Mouse (Mus musculus) midbrain, embryonic 13.5 days (tissue): ENCODE results near the gene Olfr992. TPM values are rescaled to one million over a fixed set of nuclear protein-coding genes. Genes with fewer than 3 reads are reported as not detected.
"Not testable (repeated sequence)": the region's sequence is repeated elsewhere in the genome, so short reads cannot be mapped to it uniquely, and the experiment has no call there.

ENCODE experiments used
- ATAC-seq: fragments of 200-750 bp; cut with Nextera tagmentation; 2 replicates; pipeline ENCODE4 v1.8.0; 2017; ENCODE audit warnings: mild to moderate bottlenecking, moderate TSS enrichment, moderate library complexity
- H3K27ac ChIP-seq: fragments of 300-500 bp; sonication (generic); 2 replicates; pipeline ENCODE4 v1.5.1; 2015; ENCODE audit warnings: inconsistent platforms, mild to moderate bottlenecking, moderate library complexity
- H3K27me3 ChIP-seq: fragments of 300-500 bp; sonication (generic); 2 replicates; pipeline ENCODE4 v1.6.1; 2015; ENCODE audit warnings: mild to moderate bottlenecking, inconsistent platforms
- H3K36me3 ChIP-seq: fragments of 300-500 bp; sonication (generic); 2 replicates; pipeline ENCODE4 v1.6.1; 2015; ENCODE audit warnings: mild to moderate bottlenecking, inconsistent platforms
- H3K4me1 ChIP-seq: fragments of 300-500 bp; sonication (generic); replicated peaks from 2 replicates; pipeline ENCODE4 v1.6.1; 2015; ENCODE audit warnings: inconsistent platforms
- H3K4me2 ChIP-seq: fragments of 300-500 bp; sonication (generic); replicated peaks from 2 replicates; pipeline ENCODE4 v1.6.1; 2015; ENCODE audit warnings: moderate library complexity, mild to moderate bottlenecking, inconsistent platforms
- H3K4me3 ChIP-seq: fragments of 300-500 bp; sonication (generic); replicated peaks from 2 replicates; pipeline ENCODE4 v1.5.1; 2015; ENCODE audit warnings: mild to moderate bottlenecking, inconsistent platforms
- H3K9ac ChIP-seq: fragments of 300-500 bp; sonication (generic); replicated peaks from 2 replicates; pipeline ENCODE4 v1.6.1; 2015; ENCODE audit warnings: mild to moderate bottlenecking, inconsistent platforms
- H3K9me3 ChIP-seq: fragments of 300-500 bp; sonication (generic); 2 replicates; pipeline ENCODE4 v1.6.1; 2016; ENCODE audit warnings: mild to moderate bottlenecking, inconsistent platforms
- WGBS: fragments of 180-500 bp; shearing (Covaris S2); methylation state at CpG from one replicate; pipeline ENCODE4 v1.1.7; 2015; 5-methylcytosine and 5-hydroxymethylcytosine counted together
- polyA plus RNA-seq: library from polyadenylated mRNA; unstranded; fragments of >200 nt; fragmentation: Nextera tagmentation; extraction: Ambion mirVana; gene quantifications from 2 replicates; pipeline ENCODE4 v1.2.1, GENCODE M21; 2015

Olfr992 gene
- polyA plus RNA-seq = not detected in 2 replicates

DNA sequence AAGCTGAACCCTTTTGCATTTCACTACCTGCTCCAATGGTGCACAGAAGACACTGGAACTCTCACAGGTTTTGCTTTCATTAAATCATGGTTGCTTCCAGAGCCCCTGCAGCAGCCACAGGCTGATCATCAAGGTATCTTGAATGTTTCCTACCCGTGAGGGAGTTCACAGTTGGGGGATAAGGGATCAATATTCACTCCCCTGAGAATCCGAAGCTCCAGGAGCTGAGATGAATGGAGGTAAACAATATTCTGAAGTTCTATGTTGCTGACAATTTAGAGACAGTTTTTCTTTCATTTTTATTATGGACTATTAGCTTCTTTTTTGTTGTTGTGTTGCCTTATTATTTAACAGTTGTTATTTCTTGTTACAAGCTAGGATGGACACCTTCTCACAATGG, at the start of gene Olfr992:
Gene Olfr992, minus strand, starts transcription at position 101 of the 400 bp plus-strand sequence.
- Histone ChIP-seq H3K36me3 (no peaks in the 10 kb centered on the region), H3K4me3 (no peak within 1 kb of the TSS), H3K9me3 (no peaks in the 10 kb centered on the region), H3K27me3 (no peaks in the 10 kb centered on the region), H3K4me1 (no peaks in the 10 kb centered on the region), H3K9ac (no peak within 1 kb of the TSS), H3K4me2 (no peak within 1 kb of the TSS), H3K27ac (no peak within 1 kb of the TSS)
- no peak for ATAC-seq
- 76% methylated on average over 2 of the region's 2 CpGs for WGBS

DNA sequence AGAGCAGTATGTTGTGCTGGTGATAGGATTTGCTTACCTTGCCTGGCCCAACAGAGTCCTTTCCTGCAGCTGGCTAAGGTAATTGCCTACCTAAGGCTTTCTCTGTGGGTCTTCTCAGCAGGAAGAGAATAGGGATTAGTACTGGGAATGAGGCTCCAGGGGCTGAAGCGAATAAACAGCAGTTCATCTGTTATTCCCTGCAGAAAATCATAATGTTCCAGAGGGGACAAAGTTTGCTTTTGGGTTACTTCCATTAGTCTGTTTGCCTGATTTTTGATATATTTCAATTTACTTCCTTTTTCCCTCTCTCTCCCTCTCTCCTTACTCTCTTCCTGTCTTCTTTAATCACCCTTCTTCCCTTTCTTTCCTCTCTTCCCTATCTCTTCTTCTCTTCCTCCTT, 34.3 kb upstream of the Olfr992 start, which contains the start of gene Olfr995:
Gene Olfr995, minus strand, starts transcription at position 101 of the 400 bp plus-strand sequence.
- no peak for ATAC-seq
- Histone ChIP-seq H3K27ac (no peak within 1 kb of the TSS), H3K27me3 (no peaks in the 10 kb centered on the region), H3K4me1 (no peaks in the 10 kb centered on the region), H3K4me2 (no peak within 1 kb of the TSS), H3K4me3 (no peak within 1 kb of the TSS), H3K36me3 (no peaks in the 10 kb centered on the region), H3K9ac (no peak within 1 kb of the TSS), H3K9me3 (no peaks in the 10 kb centered on the region)
- 23% methylated on average over 1 of the region's 1 CpGs for WGBS

DNA sequence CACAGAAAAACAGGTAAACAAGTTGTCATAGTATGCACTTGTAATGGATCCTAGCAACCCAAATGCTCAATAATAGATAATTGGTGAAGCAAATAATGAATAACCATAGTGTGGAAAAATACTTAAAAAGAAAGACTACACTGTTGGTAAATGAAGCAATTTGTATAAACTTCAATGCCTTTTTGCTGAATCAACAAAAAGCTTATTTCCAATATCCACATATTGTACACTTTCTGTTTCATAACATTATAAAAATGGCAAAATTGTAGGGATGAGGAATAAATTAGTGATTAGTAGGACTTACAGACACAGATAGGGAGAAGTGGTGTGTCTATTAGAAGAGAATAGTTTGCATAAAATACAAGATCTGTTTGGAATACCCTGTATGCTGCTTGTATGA, 33.3 kb upstream of the Olfr992 start:
- no peak overlapping the region for H3K4me3 ChIP-seq
- no peaks in the 10 kb centered on the region for H3K4me1 ChIP-seq
- H3K27ac ChIP-seq = no peak overlapping the region
- H3K27me3 ChIP-seq = no peaks in the 10 kb centered on the region
- H3K9ac ChIP-seq = no peak overlapping the region
- H3K9me3 ChIP-seq = no peaks in the 10 kb centered on the region
- H3K36me3 ChIP-seq = no peaks in the 10 kb centered on the region
- no peak overlapping the region for H3K4me2 ChIP-seq
- ATAC-seq = no peak

DNA sequence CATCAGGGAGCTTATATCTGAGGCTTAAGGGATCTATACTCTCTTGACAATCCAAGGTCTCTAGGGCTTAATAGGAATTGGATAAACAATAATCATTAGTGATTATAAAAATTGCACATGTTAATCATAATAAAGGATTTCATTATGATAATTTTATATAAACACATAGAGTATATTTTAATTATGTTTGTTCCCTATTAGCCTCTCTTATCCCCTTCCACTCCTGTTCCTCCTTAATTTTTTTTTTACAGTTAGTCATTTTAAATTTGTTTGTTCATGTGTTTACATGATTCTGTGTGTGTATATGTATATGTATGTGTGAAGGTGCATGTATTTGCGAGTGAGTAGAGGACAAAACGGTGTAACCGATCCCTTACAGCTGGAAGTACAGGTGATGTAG, 27.1 kb upstream of the Olfr992 start, which contains the start of gene Olfr994:
Gene Olfr994, minus strand, starts transcription at position 101 of the 400 bp plus-strand sequence.
- Histone ChIP-seq H3K9me3 (no peaks in the 10 kb centered on the region), H3K27ac (no peak within 1 kb of the TSS), H3K27me3 (no peaks in the 10 kb centered on the region), H3K36me3 (no peaks in the 10 kb centered on the region), H3K9ac (no peak within 1 kb of the TSS), H3K4me3 (no peak within 1 kb of the TSS), H3K4me1 (no peaks in the 10 kb centered on the region), H3K4me2 (no peak within 1 kb of the TSS)
- WGBS = 95% methylated on average over 3 of the region's 3 CpGs
- ATAC-seq = no peak

DNA sequence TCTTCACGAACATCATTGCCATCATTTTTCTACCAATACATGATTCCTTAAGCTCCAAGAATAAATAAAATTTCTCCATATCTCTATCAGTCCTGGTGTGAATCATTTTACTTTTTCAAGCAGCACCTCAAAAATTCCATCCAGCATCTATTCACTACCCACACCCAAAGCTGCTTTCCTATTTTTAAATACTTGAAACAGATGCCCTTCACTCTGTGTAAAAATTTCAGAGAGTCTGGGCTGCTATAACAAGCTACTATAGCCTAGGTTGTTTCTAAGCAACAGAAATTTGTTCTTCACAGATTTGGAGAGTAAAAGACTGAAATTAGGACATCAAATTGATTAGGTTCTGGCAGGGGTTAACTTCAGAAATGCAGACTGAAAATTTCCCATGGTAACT, 16.6 kb upstream of the Olfr992 start:
- Histone ChIP-seq H3K27me3 (no peaks in the 10 kb centered on the region), H3K9me3 (no peaks in the 10 kb centered on the region), H3K4me1 (no peaks in the 10 kb centered on the region), H3K36me3 (no peaks in the 10 kb centered on the region), H3K9ac (no peak overlapping the region), H3K4me2 (no peak overlapping the region), H3K4me3 (no peak overlapping the region), H3K27ac (no peak overlapping the region)
- 89% methylated on average over 1 of the region's 1 CpGs for WGBS
- ATAC-seq = no peak

DNA sequence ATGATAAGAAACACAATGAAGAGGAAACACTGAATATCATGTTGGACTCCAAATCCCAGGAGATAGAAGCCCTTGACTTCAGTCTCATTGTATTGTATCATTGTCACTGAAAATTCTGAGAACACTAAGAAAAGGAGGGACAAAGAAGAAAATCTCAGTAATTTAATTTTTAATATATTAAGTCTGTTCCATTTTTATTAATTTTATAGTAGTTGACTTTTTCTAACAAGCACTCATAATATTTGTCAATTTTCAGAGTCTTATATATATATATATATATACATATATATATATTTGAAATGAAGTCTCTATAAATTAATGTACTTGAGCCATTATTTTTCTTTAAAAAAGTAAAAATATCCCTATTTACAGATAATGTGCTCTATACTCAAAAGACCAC, 5.5 kb upstream of the Olfr992 start, which contains the start of gene Olfr993:
Gene Olfr993, minus strand, starts transcription at position 101 of the 400 bp plus-strand sequence.
- Histone ChIP-seq H3K27me3 (no peaks in the 10 kb centered on the region), H3K4me2 (no peak within 1 kb of the TSS), H3K4me1 (no peaks in the 10 kb centered on the region), H3K9ac (no peak within 1 kb of the TSS), H3K27ac (no peak within 1 kb of the TSS), H3K9me3 (no peaks in the 10 kb centered on the region), H3K4me3 (no peak within 1 kb of the TSS), H3K36me3 (no peaks in the 10 kb centered on the region)
- ATAC-seq = no peak

DNA sequence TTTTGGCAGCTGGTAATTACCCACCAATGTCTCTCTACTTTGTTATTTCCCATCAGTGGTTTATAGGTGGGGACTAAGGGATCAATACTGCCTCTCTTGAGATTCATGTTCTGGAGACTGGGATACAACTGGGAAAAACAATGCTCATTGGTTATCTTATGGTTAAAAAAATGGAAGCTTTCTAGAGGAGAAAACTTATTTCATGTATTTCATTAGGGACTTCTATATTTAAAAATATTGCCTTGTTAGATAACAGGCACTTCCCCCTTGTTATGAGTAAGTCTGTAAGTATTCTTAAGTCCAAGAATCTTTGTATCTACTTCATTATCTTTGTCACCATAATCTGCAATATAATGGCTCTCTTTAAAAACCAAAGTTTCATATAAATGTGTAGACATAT, 46.1 kb downstream of the Olfr992 start, which contains the start of gene Olfr988:
Gene Olfr988, minus strand, starts transcription at position 101 of the 400 bp plus-strand sequence.
- not testable (repeated sequence) for H3K4me2 ChIP-seq, H3K36me3 ChIP-seq, H3K27ac ChIP-seq, H3K4me3 ChIP-seq, H3K27me3 ChIP-seq, H3K4me1 ChIP-seq, ATAC-seq, H3K9me3 ChIP-seq, H3K9ac ChIP-seq

Other genes with a start within 250 kb of the Olfr992 start
- gene Lrrc55, start 212.3 kb downstream of the Olfr992 start, polyA plus RNA-seq = 7.0 and 7.6 TPM in 2 replicates
- gene Olfr987, start 70.2 kb downstream of the Olfr992 start, polyA plus RNA-seq = not detected in 2 replicates
- not detected in 2 replicates for gene Olfr988, start 46.2 kb downstream of the Olfr992 start, polyA plus RNA-seq
- gene Olfr993, start 5.4 kb upstream of the Olfr992 start, polyA plus RNA-seq = not detected in 2 replicates
- not detected in 2 replicates for gene Olfr994, start 27.0 kb upstream of the Olfr992 start, polyA plus RNA-seq
- gene Olfr995, start 34.2 kb upstream of the Olfr992 start, polyA plus RNA-seq = not detected in 2 replicates
- 0.19 TPM in 1 of 2 replicates, not detected in the other for gene 4833423E24Rik, start 109.6 kb upstream of the Olfr992 start, polyA plus RNA-seq
- gene Olfr996, start 169.7 kb upstream of the Olfr992 start, polyA plus RNA-seq = not detected in 2 replicates
- not detected in 2 replicates for gene Olfr998, start 179.5 kb upstream of the Olfr992 start, polyA plus RNA-seq
- gene Olfr1000, start 202.4 kb upstream of the Olfr992 start, polyA plus RNA-seq = not detected in 2 replicates
- gene Olfr1002, start 241.2 kb upstream of the Olfr992 start, polyA plus RNA-seq = not detected in 2 replicates